Mouse (Mus musculus): ENCODE data around the gene Jph4.

The Jph4 gene

DNA sequence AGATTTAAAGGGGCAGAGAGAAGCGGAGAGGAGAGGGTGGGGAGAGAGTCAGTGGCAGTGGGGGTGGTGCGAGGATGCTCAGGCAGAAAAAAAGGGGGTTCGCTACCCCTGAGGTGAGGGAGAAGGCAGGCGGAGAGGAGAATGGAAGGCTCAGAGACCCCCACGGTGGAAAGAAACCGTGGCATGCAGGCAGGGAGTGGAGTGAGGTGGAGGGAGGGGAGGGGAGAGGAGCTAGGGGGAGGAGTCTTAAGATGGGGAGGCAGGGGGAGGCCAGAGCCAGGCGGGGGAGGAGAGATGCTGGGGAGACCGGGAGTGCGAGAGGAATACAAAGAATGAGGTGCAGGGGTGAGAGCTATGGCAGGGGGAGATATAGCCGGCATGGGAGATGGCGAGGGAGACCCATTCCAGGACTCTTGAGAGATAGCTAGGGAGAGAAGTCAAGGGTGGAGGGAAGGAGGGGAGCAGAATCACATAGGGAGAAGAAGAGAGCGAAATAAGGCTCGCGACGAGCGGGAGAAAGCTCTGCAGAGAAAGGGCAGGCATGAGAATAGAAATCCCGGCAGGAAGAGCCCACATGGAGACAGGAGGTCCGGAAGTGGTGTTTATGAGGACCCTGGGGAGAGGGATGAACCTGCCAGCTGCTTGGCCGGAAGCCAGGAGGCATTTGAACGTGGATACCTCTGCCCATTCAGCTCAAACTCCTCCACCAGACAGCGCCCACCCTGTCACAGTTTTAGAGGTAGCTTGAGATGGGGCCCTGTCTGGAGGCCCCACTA, at the start of gene Jph4:
Jph4 (minus strand) TSS at position 511 of the 776 bp plus-strand sequence.
- DNase-seq (ENCODE audit: low spot score in 2 of 2), result no peak

DNA sequence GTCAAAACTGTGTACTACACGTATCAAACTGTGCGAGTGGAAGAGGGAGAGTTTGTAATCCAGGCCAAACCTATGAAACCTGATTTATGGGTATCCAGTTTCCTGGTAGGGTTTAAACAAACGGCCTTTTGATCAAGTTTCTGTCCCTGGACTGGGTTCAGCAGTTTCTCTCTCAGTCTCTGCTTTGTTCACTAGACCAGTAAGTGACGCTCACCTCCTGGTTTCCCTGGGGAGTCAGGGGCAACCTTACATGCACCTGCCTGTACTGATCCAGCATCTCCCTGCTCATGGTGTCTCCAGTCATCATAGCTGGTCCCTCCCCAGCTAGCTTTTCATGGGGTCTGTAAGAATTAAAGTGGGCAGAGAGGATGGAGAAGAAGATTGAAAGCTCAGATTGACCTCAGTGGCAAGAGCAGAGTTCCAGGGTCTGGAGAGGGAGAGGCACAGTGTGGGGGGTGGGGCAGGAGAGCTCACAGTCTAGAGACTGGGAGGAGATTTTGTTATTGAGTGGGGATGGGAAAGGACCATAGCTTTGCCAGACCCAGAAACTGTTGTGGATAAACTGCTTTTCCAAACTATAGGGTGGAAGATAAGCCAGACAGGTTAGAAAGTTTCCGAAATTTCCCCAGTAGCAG, 47.6 kb upstream of the Jph4 start:
- no peak for DNase-seq (ENCODE audit: low spot score in 2 of 2)

DNA sequence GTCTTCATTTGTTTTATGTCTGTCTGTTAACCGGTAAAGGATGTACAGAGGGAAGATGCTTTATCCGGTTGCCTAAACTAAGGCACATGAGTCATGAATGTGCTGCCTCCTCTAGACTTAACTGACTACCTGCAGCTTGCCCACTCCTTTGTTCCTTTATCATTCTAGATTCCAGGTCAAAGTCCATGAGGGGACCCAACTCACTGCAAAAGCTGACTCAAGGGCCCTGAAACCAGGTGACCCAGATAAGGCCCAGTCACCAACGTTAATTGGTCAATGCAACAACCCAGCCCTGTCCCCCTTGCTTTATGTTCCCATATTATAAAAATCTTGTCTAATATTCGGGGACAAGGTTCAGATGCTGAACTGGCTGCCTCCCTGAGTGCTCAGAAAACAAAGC, 45.4 kb upstream of the Jph4 start:
- DNase-seq (ENCODE audit: low spot score in 2 of 2), result no peak

DNA sequence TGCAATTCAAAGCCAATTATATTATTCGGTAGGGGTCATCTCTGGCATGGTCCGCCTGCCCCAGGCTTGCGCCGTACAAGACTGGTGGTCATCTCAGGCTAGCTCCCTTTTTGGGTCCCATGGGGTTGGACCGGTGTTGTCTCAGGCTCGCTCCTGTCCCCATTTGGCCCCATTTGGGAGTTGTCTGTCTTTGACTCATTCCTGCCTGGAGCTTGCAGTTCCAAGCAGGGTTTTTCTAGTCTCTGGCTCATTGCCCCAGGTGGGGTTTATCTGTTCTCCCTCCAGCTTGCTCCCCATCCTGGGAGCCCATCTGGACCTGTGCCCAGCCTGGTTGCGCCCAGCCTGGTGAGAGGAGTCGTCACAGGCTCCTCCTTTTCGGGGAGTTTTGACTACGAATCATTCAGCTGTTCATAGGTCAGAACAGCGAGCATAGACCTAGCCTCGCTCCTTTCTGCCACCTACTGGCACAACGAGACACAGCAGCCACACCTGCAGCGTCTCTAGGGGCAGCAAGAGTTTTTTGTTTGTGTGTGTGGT, 44.4 kb upstream of the Jph4 start:
- DNase-seq (ENCODE audit: low spot score in 2 of 2), result peak; percentile 68 to 84

DNA sequence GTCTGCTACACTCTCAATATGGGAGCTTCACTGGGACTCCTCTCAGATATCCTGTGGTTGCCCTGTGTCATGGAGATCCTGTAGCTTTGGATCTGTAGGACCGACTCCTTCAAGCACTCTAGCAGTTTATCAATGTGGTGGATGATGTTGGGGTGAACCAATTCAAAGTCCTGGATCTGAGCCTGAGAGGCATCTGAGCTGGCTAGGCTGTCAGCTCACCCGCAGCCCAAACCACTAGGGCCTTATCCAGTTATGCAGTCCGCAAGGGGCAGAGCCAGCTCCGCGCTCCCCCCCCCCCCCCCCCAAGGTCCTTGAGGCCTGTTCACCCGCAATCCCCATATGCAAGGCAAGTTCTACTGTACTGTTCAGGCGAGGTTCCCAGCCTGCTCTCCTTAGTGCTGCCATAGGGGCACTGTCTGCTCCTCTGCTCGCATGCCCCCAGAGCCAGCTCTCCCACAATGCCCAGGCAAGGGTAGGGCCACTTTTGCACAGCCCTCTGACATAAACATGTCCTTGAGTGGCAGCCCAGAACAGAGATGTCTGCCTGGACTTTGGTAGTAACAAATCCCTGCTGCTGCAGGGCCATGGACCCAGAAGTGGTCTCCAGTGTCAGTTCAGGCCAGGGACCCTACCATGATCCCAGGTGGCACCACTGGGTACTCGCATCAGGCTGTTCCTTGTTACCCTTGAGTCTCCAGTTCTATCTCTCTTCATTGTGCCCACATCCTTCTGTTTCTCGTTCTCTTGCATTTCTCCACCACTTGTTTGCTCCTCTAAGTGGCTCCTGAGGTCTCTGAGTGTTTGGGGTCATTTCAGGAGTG, 43.7 kb upstream of the Jph4 start:
- no peak for DNase-seq (ENCODE audit: low spot score in 2 of 2)

DNA sequence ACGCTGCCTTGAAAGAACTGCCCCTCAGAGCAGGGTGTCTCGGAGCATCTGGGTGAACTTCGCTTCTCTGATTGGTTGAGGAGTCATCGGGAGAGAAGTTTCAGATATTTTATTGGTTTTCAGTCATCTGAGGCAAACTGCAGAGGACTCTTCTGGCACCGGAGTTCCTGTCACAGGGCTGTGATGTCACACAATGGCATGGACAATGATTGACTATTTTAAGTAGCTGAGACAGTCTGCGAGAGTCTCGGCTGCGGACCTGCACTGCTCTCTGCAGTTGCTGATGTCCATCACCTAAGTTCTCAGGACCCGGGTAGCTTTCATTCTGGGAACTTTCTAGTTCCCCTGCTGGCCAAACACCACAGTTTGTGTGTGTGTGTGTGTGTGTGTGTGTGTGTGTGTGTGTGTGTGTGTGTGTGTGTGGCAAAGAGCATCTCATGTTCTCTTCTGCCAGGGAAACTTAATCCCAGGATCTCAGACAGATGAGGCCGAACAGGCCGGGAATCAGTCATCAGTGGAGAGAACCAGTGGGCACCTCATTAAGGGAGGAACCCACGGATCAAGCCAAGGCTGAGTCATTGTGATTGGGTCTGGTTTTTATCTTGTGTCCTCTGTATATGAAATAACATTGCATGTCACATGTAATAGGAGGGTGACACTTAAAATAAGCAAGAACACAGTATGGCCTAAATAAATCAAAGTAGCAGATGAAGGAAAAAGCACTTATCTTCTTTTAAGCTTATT, 40.8 kb upstream of the Jph4 start:
- DNase-seq (ENCODE audit: low spot score in 2 of 2), result no peak

DNA sequence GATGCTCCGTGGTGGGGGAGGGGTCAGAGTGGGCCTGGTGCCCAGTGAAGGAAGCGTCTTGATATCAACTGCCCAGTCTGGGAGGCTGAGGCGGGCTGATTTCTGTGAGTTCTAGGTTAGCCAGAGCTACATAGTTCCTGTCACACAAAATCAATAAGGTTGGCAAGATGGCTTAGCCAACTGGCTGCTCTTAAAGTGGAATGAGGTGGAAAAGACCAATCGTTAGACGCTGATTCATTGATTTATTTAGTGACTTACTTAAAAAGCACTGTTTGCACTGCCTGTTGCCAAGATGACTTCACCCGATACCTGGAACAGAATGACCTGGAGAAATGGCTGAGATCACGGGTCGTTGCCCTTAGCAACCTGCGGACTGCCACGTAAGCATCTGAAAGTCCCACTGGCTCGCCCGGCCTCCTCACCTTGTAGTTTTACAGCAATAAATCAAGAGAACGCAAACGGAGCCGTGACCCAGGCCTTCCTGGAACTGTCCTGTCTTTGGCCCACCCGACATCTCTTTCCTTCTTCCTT, 36.3 kb upstream of the Jph4 start:
- no peak for DNase-seq (ENCODE audit: low spot score in 2 of 2)

DNA sequence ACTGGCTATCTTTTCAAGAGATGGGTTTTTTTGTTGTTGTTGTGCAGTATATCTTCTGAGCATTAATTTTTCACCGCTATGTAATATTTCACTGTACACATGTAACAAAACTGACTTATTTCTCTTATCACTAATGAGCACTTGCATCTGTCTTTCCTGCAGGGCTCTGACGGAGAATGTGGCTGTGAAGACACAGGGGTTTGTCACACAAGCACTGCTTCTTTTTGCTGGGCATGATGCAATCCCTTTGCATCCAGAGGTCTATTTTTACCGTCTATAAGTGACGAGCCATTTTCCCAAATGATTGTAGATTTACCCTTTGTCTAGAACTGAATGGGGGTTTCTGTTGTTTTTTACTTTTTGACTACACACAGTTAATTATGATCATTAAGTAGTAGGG, 35.4 kb upstream of the Jph4 start:
- DNase-seq (ENCODE audit: low spot score in 2 of 2), result no peak

DNA sequence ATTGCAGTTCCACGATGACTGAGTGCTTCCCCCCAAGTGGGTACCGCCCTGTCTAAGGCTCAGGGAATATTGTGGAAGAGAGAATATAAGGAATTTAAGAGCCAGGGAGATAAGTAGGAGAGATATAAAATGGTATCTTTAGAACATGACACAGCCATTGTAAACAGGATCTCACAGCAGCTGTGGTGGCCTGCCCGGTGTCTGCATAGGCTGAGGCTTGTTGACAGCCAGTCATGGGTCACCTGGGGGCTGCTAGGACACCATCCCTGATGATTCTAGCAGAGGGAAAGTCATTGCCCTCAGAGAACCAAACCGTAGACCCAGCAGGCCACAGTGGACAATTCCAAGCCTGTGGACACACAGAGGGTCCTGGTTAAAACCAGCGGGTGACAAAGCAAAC, 34.2 kb upstream of the Jph4 start:
- no peak for DNase-seq (ENCODE audit: low spot score in 2 of 2)

DNA sequence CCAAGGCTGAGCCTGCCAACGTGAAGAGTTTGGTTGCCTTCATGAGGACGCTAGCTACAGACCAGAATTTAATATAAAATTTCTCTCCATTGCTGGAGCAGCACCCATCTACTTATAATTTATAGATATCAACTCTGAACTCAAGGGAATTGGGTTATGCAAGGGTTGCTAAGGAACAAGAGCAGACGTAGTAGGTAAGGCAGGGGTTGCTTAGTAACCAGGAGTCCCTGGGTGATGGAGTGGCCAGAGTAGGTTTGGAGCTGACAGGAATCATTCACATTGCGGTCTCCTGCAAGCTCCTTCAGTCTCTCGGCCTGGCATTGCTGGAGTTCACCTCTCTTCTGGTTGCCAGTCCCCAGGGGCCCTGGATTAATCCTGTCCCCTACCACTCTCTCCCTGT, 32.3 kb upstream of the Jph4 start:
- DNase-seq (ENCODE audit: low spot score in 2 of 2), result no peak

DNA sequence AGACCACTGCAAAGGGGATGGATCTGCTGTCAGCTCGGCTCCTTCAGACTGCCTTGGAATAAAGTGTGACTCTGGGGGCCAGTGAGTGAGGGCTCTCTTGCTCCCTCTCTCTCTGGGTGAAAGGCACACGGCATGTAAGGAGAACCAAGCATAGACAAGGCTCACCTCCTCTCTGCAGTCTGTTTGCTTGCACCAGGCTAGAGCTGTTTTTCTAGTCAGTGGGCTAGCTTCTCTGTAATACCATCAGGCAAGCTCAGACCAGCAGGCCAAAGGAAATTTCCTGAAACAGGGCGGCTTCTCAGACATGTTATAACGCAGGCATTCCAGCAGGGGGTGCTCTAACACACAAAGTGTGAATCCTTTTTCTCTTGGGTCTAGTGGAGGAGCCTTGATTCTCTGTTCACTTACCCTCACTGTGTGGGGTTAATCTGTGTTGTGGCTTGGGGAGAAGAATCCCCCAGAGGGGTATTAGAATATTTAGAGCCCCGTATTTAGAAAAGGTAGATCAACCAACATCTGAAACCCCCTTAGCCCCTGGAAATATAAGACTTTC, 31.7 kb upstream of the Jph4 start:
- DNase-seq (ENCODE audit: low spot score in 2 of 2), result peak; percentile 49 to 72

DNA sequence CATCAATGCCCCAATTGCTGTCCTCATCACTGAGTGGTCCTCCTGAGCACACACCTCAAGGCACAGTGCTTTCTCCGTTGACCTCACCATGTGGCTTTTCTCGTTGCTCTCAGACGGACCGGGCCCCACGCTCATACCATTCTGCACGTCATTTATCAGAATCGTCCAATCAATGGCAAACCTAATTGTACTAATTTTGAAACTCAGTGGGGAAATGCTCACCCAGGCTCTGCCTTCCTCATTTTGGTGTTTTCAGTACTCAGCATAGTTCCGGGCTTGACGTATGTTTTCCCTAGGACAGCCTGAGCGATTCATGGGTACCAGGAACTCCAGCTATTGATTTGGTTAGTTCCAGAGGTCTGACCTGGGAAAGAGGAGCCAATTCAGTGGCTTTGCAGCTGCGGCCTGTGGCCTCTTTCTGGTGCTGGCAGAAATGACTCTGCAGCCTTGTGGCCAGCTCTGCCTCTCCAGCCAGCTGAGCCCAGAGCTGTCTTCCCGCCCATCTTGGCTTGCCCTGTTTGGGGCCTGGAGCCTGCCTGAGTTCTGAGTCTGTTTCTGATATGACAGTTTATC, 30.2 kb upstream of the Jph4 start:
- DNase-seq (ENCODE audit: low spot score in 2 of 2), result peak in 1 of 2 experiments; percentile 41

DNA sequence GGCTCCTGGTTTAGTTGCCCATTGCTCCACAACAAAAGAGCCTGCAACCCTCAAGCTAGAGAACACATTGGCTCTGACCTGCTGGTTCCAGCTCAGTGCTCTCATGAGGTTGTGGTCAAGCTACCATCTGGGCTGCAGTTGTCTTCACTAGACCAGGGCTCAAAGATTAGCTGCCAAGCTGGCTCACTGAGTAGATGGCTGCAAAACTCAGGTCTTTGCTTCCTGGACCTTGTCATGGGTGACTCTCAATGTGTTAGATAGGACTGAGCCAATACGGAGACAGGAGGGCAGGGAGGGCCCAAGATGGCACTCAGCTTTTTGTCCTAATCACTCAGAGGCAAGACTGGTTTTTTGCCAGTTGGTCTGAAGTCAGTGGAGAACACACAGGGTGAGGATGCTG, 29.6 kb upstream of the Jph4 start:
- no peak for DNase-seq (ENCODE audit: low spot score in 2 of 2)

DNA sequence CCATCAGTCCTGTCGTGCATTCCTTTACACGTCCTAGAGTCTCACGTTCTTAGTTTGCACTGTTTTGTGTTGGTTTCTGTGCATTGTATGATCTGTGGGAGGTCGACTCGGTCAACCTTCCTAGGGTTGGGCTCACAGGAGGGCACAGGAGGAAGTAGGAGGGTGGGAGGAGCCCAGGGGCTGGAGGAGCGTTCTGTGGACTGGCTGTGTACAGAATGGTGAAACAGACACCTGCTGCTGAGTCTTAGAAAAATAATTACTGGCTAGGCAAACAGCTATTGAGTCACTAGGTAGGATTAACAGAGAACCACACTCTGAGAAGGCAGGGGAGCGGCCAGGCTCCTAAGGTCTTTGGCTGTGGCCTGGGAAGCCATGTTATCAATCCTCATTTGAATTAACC, 22.6 kb upstream of the Jph4 start:
- DNase-seq (ENCODE audit: low spot score in 2 of 2), result no peak

DNA sequence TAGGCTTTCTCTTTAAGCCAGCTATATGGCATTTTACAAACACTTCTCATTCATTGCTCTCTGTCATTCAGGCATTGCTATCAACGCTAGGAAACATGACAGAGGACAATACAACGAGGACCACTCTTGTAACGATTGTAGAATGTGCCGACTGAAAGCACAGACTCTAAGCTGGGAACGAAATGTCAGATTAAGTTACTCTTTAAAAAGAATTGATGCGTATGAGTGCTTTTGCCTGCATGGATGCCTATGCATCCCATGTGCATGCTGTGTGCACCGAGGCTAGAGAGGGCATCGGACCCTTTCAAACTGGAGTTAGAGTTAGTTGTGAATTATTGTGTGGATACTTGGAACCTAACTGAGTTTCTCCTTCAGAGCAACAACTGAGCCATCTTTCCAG, 18.9 kb upstream of the Jph4 start:
- no peak for DNase-seq (ENCODE audit: low spot score in 2 of 2)

DNA sequence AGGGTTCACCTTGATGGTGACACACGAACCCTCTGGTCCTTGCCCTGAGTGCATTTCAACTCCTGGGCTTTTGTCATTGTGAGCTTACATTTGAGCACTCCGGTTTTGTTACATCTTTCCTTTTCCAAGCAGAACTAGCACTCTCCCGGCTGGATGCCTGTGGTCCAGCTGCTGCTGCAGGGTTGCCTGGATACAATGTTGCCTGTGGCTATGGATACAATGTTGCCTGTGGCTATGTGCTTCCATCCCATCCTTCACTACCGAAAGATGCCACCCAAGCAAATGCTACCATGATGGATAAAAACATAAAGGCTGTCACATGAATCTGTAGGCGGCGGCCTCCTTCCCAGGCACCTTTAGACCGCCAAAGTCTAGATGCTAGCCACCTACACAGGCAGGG, 9.8 kb upstream of the Jph4 start:
- DNase-seq (ENCODE audit: low spot score in 2 of 2), result peak in 1 of 2 experiments; percentile 6

DNA sequence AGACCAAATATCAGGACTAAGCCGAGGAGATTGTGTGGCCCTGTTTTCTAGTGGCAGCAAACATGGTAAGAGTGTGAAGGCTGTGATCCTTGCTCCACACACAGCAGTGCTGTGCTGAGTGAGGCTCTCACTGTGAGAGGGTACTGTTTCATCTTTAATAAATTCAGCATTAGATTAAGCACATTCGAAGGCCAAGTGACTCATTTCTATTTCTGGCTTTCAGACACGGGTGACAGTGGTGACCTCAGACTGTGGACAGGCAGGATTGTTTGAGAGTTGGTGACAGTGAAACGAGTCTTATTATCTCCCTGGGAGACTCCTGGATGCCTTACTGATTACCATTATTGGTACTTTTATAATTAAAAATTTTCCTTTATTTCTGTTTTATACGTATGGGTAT, 9.0 kb upstream of the Jph4 start:
- DNase-seq (ENCODE audit: low spot score in 2 of 2), result peak in 1 of 2 experiments; percentile 8

DNA sequence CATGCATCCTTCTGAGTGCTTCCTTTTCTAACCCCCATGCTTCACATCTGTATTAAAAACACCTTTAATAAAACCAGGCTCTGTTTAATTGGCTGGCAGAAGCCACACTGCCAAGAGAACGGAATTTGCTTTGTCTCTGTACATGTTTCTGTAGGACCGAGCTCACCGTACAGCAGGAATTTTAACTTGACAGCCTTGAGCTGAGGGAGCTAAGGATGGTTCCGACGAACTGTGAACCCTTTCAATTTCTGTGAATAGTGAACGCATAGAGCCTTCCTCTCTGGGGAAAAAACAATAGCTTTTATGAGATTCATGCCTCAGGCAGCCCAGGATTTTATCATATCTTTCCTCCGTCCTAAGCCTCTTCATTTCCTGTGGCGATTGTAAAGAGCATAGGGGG, 5.6 kb upstream of the Jph4 start:
- no peak for DNase-seq (ENCODE audit: low spot score in 2 of 2)

DNA sequence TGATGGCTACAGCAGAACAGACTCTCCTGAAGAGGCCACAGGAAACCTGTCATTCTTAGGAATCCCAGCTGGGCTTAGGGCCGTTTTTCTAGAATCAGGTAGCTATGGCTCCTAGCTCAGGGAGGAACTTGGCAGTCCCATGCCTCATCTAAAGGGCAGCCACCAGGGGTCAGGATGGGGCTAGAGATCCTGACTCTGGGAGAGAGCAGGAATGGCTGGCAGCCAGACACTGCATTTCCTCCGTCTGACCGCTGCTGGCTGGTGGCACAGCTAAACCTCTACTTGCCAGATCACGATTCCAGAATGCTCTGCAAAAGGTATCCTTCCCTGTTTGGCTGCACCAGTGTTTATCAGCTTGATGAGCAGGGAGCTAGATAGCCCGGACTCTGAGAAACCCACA, 5.2 kb upstream of the Jph4 start:
- peak in 1 of 2 experiments; percentile 87 for DNase-seq (ENCODE audit: low spot score in 2 of 2)

DNA sequence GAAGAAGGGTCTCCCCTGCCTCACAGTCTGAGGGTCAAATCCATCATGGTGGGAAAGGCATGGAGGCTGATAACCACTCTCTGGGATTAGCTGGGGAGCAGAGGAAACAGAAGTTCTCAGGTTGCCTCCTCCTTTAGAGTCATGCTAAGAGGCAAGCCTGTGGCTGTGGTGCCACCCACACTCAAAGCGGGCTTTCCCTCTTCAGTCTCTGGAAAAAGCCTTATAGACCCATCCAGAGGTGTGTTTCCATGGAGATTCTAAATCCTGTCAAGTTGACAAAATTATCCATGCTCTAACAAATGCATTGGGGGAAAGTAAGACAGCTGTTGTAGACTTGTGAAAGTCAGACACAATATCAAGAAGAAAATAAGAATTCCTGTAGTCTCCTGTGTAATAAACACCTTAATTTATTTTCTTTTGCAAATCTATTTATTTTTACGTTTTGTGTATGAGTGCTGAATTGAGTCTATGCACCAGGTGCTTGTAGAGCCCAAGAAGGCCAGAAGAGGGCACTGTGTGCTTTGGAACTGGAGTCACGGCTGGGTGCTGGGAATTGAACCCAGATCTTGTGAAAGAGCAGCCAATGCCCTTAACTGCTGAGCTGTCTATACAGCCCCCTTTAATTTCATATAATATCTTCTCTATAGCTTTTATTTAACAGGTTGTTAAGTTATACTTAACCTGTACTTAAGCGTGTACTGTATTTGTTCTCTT, 2.8 kb upstream of the Jph4 start:
- DNase-seq (ENCODE audit: low spot score in 2 of 2), result no peak

All from cerebellum, postnatal 4 days (tissue).